Mouse (Mus musculus) layer of hippocampus, postnatal 14 days (tissue): ENCODE data around the gene Mrps5. TPM values are rescaled to one million over a fixed set of nuclear protein-coding genes. Genes with fewer than 3 reads are reported as not detected.

Experiments used
- DNase-seq, 2 experiments: peaks; one replicate each; pipeline ENCODE4 v3.0.0; 2021 to 2022; ENCODE audit warnings: low spot score in 2 of 2, mixed read lengths in 1 of 2
- total RNA-seq, 2 experiments: library from RNA; stranded (reverse); gene quantifications; 2 replicates each; pipeline ENCODE4 v1.2.3; 2021

The Mrps5 gene
- total RNA-seq, 2 experiments from 2014 or later = 86.9 to 91.8 TPM

DNA sequence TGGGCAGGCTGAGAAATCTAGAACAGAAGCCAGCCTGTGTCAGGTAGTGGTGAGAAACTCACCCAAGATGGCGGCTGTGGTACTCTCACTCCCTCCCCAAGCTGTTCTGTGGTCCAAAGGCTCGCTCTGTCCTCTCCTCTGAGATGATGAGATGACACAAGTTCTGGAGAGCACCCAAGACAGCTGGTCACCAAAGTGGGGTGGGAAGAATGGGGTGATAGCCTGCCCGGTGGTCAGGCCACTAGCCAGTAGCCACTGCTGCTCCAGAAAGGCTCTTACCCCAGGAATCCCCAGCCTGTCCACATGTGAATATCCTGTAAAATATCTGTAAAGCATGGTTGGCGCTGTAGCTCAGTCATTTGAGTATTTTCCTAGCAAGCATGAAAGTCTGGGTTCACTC, 25.3 kb downstream of the Mrps5 start:
- DNase-seq = no peak

DNA sequence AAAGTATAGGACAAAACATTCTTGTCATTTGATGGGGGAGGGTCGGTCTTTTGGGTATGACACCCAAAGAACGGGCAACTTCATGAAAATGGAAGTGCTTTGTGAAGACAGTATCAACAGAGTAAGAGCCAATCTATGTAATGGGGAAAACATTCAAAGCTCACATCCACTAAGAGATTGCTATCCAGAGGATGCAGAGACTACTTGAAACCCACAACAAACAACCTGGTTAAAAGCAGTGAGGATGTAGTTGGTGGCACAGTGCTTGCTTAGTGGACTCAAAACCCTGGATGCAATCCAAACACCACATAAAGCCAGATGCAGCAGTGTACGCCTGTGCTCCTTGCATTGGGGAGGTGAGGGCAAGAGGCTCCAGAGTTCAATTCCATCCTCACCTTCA, 32.3 kb downstream of the Mrps5 start:
- no peak for DNase-seq

- DNase-seq = no peak
These were observed 35.0 kb downstream of the Mrps5 start for GRCm38 (mm10) chr2:127622065-127622464.

- peak in 1 of 2 experiments; percentile 22 for DNase-seq
These were observed 37.8 kb downstream of the Mrps5 start for GRCm38 (mm10) chr2:127624786-127625185.

DNA sequence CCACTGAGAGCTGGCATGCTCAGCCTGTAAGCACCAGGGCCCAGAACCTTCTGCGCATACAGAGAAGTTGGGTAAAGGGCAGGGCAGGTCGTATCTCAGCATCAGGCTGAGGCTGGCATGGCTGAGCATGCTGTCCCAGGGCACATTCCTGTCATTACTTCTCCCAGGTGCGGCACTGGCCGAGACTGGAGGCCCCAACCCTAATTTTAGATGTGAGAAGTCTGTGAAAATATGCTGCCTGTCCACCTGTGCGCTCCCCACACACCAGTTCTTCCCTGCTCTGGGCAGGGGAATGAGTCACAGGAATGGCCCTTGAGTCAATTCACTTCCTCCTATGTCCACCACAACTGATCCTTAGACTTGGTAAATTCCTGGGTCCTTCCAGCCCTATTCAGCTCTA, 38.6 kb downstream of the Mrps5 start:
- no peak for DNase-seq

DNA sequence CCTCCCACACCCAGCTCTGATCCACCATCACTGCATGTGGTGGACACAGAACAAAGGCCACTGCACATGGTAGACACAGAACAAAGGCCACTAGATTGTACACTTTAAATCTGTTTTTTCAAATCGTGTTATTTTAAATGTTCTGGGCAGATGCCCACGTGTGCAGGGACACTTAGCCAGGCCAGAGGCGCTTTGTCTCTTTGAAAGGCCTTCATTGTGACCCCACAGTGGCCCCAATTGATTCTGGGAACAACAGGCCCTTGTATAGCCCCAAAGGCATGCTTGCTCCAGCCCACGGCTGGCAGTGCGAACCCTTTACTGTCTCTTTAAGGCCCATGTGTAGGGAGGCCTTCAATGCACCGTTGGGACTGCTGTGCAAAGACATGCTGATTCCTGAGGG, 40.3 kb downstream of the Mrps5 start:
- DNase-seq = peak in 1 of 2 experiments; percentile 15

DNA sequence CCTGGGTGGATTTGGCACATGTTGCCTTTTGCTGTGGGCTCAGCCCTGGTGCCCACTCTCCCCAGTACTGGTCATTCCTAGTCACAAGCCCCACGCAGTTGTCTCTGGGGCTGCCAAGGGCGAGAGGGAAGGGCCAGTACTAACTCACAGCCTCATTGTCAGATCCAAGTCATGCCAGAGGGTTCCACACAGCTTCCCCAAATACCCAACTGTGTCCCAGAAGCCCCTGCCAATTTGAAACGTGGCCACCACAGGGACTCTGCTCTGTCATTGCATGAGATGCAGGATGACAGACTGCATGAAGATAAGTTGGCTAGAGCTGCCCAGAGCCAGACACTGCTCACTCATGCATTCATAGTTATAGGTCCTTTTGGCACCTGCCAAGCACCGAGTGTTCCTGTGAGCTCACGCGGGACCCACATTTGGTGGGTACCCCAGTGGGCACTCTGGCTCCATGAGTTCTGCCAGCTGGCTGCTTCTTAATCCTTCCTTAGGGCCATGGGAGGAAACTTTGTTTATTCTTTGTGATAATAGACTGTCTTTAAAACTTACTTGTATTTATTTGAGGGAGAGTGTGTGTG, 41.1 kb downstream of the Mrps5 start:
- DNase-seq = peak; percentile 56 to 87

- DNase-seq = no peak
These were observed 45.6 kb downstream of the Mrps5 start for GRCm38 (mm10) chr2:127632601-127633000.

DNA sequence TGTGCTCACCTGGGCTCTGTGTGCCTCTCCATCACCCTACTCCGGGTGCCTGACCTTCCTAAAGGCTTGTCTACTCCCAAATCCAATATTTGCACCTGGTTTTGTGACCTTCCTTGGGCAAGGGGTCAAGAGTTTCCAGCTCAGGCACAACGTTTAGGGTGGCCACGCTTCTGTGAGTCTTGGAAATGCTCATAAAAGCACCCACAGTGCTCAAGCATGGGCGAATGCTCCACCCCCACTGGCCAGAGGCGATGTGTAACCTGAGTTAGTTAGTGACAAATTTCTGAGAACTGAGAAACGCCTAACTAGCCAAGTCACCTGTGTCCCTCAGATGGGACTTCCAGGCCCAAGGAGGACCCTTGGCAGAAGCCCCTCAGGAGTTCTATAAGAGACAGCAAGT, 48.6 kb downstream of the Mrps5 start:
- DNase-seq = no peak

DNA sequence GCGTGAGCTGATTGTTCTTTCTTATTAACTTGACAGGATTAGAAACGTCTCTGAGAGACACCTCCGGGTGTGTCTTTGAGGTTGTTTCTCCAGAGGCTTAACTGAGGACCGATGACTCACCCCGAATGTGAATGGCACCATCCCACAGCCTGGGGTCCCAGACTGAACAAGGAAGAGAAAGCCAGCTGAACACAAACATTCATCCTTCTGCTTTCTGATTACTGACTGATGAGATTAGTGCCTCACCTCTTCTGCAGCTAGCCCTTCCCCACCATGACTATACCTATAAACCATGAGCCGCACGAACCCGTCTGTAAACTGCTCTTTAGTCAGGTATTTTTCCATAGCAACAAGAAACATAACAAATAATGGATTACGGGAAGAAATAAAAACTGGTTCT, 52.0 kb downstream of the Mrps5 start:
- no peak for DNase-seq

DNA sequence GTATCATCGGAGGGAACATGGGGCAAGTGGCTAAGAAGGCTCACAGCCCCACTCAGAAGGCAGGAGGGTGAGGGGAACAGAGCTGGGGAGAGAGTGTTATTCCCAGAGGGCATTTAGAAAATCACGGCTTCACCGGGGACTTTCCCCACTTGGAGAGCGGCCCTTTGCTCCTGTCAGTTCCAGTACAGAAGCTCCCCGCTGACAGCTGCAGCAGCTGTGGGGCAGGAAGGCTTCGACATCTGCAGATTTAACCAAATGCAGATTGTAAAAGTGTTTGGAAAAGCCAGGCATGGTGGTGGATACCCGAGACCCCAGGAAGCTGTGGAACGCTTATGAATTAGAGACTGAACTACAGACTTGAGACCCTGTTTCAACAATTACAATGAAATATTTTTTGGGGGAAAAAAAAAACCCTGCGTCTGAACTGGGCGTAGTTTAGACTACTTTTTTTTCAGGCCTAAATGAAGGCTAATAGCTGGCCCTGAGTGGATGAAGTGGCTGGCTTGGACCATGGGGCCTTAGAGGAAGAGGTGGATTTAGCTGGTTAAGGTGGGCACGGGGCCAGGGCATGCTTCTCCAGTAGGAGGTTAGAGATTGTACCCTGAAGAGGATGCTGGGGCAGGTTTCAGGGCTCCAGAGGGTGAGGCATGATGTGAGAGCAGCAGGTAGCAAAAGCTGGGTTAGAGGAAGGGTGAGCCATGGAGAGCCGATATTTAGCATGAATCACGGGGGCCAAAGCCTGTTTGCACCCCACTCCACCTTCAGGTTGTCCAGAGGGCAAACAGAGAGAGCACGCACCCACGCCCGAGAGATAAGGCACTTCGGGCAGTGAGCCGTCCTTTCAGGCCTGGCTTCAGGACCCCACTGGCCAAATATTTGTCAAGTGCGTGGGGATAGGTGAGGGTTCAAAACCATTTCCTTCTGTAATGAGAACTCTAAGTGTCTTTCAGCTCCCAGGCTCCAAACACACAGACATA, 57.0 kb downstream of the Mrps5 start:
- no peak for DNase-seq

DNA sequence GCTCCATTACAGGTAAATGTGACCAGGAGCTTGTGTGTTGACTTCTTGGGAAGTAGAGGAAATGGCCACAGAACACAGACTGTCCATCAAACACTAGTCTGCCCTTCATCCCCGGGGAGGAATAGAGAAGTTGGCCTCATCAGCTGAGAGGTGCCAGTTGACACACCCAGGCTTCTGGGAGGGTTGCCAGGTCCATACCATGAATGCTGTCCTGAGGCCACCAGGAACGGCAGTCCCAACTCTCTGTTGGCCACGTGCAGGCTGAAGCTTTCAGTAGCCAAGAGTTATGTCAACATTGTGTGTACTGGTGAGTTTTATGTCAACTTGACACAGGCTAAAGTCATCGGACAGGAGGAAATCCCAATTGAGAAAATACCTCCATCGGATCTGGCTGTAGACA, 59.9 kb downstream of the Mrps5 start:
- no peak for DNase-seq

DNA sequence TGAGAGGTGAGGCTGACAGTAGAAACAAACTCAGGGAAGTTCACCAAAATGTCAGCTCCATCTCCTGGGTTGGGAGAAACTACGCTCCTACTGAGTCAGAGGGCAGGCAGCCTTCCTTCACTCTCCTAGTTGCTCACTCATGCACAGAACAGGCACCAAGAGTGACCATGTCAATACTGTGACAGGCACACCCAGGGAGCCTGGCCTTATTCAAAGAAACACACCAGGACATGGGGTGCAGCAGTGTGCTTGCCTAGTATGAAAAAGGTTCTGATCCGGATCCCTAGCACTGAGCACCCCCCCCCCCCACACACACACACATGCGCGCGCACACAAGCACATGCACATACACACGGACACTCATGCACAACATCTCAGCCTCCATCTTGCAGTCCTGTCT, 61.1 kb downstream of the Mrps5 start:
- DNase-seq = no peak

DNA sequence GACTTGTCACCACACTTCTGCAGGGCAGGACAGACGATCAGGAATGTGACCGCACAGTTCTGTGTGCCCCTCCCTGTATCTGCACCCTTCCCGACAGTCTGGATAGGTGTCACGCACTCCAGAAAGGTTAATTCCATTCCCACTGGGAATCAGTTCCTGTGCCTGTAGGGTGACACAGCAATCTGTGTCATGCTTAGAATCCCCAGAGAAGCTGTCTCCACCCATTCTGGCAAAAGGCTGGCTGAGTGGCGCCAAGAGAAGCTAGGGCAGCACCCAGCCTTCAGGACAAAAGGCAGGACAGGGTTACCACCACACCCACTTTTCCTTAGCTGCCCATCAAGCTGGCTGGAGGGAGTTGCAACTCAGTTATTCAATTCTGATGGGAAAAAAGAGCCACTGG, 62.9 kb downstream of the Mrps5 start:
- DNase-seq = no peak

DNA sequence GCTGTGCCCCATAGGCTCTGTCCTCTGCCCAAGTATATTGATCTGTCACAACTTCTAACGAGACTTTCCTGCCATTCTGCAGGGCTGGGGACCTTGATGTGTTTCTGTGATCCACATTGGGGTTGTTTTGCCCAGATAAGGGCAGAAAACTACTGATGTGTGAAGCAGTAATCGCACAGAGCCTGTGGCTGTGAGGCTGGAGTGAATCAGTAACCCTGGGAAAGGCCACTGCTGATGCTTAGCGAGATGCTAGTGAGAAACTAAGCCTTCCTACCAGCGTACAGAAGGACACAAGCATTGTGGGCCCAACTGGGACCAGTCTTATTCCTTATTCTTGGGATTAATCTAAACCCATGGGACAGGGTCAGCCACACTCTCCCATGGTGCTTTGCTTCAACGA, 64.6 kb downstream of the Mrps5 start:
- no peak for DNase-seq

GRCm38 (mm10) chr2:127652335-127652734, 65.3 kb downstream of the Mrps5 start:
- DNase-seq = no peak

DNA sequence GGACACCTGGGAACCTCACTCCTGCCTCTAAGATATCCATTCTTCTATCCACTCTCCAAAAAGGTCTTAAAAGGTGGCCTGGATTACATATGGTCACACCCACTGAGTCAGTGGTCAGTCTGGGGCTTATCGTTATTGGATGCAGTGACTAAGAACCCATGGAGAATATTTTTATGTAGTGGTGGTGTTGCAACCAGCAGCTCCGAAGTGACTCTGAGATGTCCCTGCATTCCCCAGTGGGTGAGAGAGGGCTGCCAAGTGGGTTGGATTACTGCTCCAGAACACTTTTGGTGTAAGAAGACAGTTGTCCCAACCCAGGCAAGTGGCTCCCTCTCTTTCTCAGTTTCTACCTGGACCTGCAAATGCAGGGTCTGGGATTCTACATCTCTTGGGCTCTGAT, 65.8 kb downstream of the Mrps5 start:
- DNase-seq = no peak

GRCm38 (mm10) chr2:127654786-127655185, 67.8 kb downstream of the Mrps5 start:
- DNase-seq = no peak

DNA sequence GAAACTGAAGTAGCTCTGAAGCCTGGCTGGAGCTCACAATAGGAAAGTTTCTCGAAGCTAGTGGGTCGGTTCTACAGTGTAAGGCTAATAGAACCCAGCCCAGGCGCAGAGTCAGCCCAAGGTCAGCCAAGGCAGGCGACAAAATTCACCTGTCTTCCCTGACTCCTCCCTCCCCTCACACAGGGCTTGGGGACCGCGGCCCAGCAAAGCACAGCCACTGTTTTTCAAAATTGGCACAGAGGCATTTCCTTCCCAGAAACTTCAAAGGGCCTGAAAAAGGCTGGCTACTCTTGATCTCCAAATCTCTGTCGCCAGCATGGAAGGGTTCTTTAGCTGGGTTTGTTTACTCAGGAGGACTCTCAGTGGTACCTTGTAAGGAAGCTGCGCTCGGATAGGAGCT, 68.4 kb downstream of the Mrps5 start:
- no peak for DNase-seq

DNA sequence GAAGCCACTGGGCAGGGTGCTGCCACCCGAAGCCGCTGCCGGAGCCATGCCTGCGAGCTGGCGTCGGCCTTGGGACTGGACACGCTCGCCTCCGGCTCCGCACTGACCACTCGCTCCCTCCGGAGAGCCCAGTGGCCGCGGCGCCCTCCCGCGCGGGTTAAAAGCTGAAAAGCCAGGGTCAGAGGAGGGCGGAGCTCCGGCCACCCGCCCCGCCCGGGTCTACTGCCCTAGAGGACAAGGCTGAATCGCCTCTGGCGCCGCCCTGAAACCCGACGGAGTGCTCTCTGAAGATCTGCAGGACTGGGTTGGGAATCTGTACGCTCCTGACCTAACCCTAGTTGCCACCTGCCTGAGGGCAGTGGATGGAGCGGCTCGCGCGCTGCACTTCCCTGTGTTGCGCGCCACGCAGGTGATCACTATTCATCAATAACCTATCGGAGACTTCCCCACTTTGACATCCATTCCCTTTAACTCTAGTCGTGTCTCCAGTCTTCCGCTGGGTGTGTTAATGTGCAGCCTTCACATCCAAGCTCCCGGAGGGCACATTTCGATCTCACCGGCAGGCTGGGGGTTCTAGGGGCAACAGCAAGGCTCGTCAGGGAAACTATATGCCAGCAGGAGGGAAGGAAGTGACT, 69.2 kb downstream of the Mrps5 start, which contains the start of gene Mal:
TSS of gene Mal (minus strand) at position 610 of the 635 bp plus-strand sequence.
- no peak for DNase-seq
